Comparison of ENCODE assay signal across 10 mouse cellular contexts in genomic region chr9:108489215-108489614, GRCm38 (mm10). TPM values are rescaled to one million over a fixed set of nuclear protein-coding genes. Genes with fewer than 3 reads are reported as not detected.
DNase-seq lines count a peak whose midpoint lies in the region; ATAC-seq and TF ChIP-seq lines count a peak whose summit lies in the region.
"Had no signal": no experiment of that assay in that cellular context is flagged by ENCODE, and none has a peak within 500 bp of the region (broad histone marks: within the 10 kb centered on the region; RNA-seq: fewer than 3 reads in every experiment).

No protein-coding gene starts in this region.

- no peak for TF ChIP-seq CTCF in thymus, adult 2 months (IDR thresholded peaks at IDR 0.05; ENCODE audit: borderline replicate concordance, control insufficient read depth, extremely low read depth, insufficient read depth, low read length, poor library complexity)
- TF ChIP-seq CTCF in stomach, postnatal 0 days (IDR thresholded peaks at IDR 0.05; ENCODE audit: low read depth): no peak

- H3K9me3 ChIP-seq in hindbrain, embryonic 10.5 days: no peaks in the 10 kb centered on the region
- no peaks in the 10 kb centered on the region for H3K9me3 ChIP-seq in hindbrain, embryonic 11.5 days (ENCODE audit: control insufficient read depth, low read length)
- no peaks in the 10 kb centered on the region for H3K9me3 ChIP-seq in hindbrain, embryonic 16.5 days (ENCODE audit: control insufficient read depth, low read length)
- no peaks in the 10 kb centered on the region for H3K9me3 ChIP-seq in stomach, postnatal 0 days (ENCODE audit: control insufficient read depth, low read length)

- peaks cover 31% of the 10 kb centered on the region for H3K4me1 ChIP-seq in hindbrain, embryonic 10.5 days (replicated peaks)
- peaks cover 10% of the 10 kb centered on the region; the same call in 1 of the 2 replicates for H3K4me1 ChIP-seq in hindbrain, embryonic 11.5 days (replicated peaks; ENCODE audit: control insufficient read depth, insufficient read depth, low read length)
- peaks cover 28% of the 10 kb centered on the region for H3K4me1 ChIP-seq in thymus, adult 2 months (replicated peaks; ENCODE audit: control insufficient read depth, insufficient read depth, low read length)
- peaks cover 19% of the 10 kb centered on the region for H3K4me1 ChIP-seq in hindbrain, embryonic 16.5 days (ENCODE audit: control insufficient read depth, insufficient read depth, low read depth, low read length)
- H3K4me1 ChIP-seq in stomach, postnatal 0 days (replicated peaks; ENCODE audit: control insufficient read depth, insufficient read depth): peaks cover 4% of the 10 kb centered on the region; the same call in 1 of the 2 replicates

- 97% methylated on average over 20 of the region's 20 CpGs for WGBS in hindbrain, embryonic 10.5 days
- WGBS in hindbrain, embryonic 11.5 days: 96% methylated on average over 20 of the region's 20 CpGs
- 92% methylated on average over 20 of the region's 20 CpGs for WGBS in thymus, adult 2 months
- WGBS in hindbrain, embryonic 16.5 days: 97% methylated on average over 20 of the region's 20 CpGs
- 96% methylated on average over 20 of the region's 20 CpGs for WGBS in stomach, postnatal 0 days

- H3K9ac ChIP-seq in hindbrain, embryonic 11.5 days (ENCODE audit: low read depth, low read length): no peak overlapping the region
- no peak overlapping the region for H3K9ac ChIP-seq in hindbrain, embryonic 16.5 days (ENCODE audit: low read depth, low read length)
- H3K9ac ChIP-seq in stomach, postnatal 0 days (ENCODE audit: low read length): no peak overlapping the region

- H3K27ac ChIP-seq in hindbrain, embryonic 10.5 days: peak overlapping the region; percentile 93; the same call in 1 of the 2 replicates
- H3K27ac ChIP-seq in hindbrain, embryonic 11.5 days (ENCODE audit: low read depth, low read length): no peak overlapping the region
- peak overlapping the region; percentile 77 for H3K27ac ChIP-seq in thymus, adult 2 months (ENCODE audit: control insufficient read depth, insufficient read depth, low read length)
- H3K27ac ChIP-seq in hindbrain, embryonic 16.5 days (ENCODE audit: low read depth, low read length): 0 out of 2 replicates have a peak overlapping the region, but pooled peaks have one; percentile 19
- peak overlapping the region; percentile 99; the same call in 1 of the 2 replicates for H3K27ac ChIP-seq in stomach, postnatal 0 days (replicated peaks)

- peaks cover 83% of the 10 kb centered on the region for H3K36me3 ChIP-seq in hindbrain, embryonic 10.5 days
- peaks cover 9% of the 10 kb centered on the region for H3K36me3 ChIP-seq in hindbrain, embryonic 11.5 days (ENCODE audit: control insufficient read depth, insufficient read depth, low read length)
- peaks cover 17% of the 10 kb centered on the region for H3K36me3 ChIP-seq in thymus, adult 2 months (ENCODE audit: control insufficient read depth, insufficient read depth, low read length)
- peaks cover 16% of the 10 kb centered on the region for H3K36me3 ChIP-seq in hindbrain, embryonic 16.5 days (ENCODE audit: control insufficient read depth, insufficient read depth, low read length)
- peaks cover 36% of the 10 kb centered on the region for H3K36me3 ChIP-seq in stomach, postnatal 0 days (ENCODE audit: control insufficient read depth, insufficient read depth, low read length)

- DNase-seq in hindbrain, embryonic 10.5 days (ENCODE audit: low spot score): no peak
- DNase-seq in hindbrain, embryonic 11.5 days (ENCODE audit: low spot score): no peak
- DNase-seq in thymus, adult 2 months: peak; percentile 16
- no peak for DNase-seq in thymus, adult 18-20 months
- DNase-seq in stomach, postnatal 0 days (ENCODE audit: low spot score): no peak
- no peak for DNase-seq in ovary, adult 18-20 months (ENCODE audit: low spot score)
- DNase-seq: kidney, adult 2 months; lung, postnatal 14 days; right cerebral cortex, postnatal 4 days had no signal

- TF ChIP-seq EP300 in stomach, postnatal 0 days (optimal IDR thresholded peaks at IDR 0.05): no peak

- ATAC-seq in hindbrain, embryonic 11.5 days (ENCODE audit: low FRiP score): no peak
- no peak for ATAC-seq in hindbrain, embryonic 16.5 days
- no peak for ATAC-seq in stomach, postnatal 0 days (ENCODE audit: low FRiP score, low TSS enrichment)

- no peak for TF ChIP-seq POLR2A in thymus, adult 2 months (IDR thresholded peaks at IDR 0.05; ENCODE audit: control insufficient read depth, extremely low read depth, insufficient read depth, low read length, poor library complexity)

- no peak overlapping the region for H3K4me2 ChIP-seq in hindbrain, embryonic 11.5 days (replicated peaks; ENCODE audit: low read depth, low read length)
- H3K4me2 ChIP-seq in hindbrain, embryonic 16.5 days (ENCODE audit: low read length): no peak overlapping the region
- no peak overlapping the region for H3K4me2 ChIP-seq in stomach, postnatal 0 days (replicated peaks; ENCODE audit: low read depth)

- 0 out of 2 replicates have a peak overlapping the region, but pooled peaks have one; percentile 87 for H3K4me3 ChIP-seq in hindbrain, embryonic 10.5 days
- H3K4me3 ChIP-seq in hindbrain, embryonic 11.5 days (ENCODE audit: low read depth, low read length): no peak overlapping the region
- H3K4me3 ChIP-seq in thymus, adult 2 months (ENCODE audit: control insufficient read depth, insufficient read depth, low read length): no peak overlapping the region
- H3K4me3 ChIP-seq in hindbrain, embryonic 16.5 days (ENCODE audit: low read length): no peak overlapping the region
- H3K4me3 ChIP-seq in stomach, postnatal 0 days (ENCODE audit: low read depth, low read length): no peak overlapping the region

- H3K27me3 ChIP-seq in hindbrain, embryonic 10.5 days (ENCODE audit: insufficient read depth, poor library complexity, severe bottlenecking): no peaks in the 10 kb centered on the region
- no peaks in the 10 kb centered on the region for H3K27me3 ChIP-seq in hindbrain, embryonic 11.5 days (ENCODE audit: control insufficient read depth, insufficient read depth, low read length)
- H3K27me3 ChIP-seq in thymus, adult 2 months (ENCODE audit: control insufficient read depth, insufficient read depth, low read length): no peaks in the 10 kb centered on the region
- H3K27me3 ChIP-seq in hindbrain, embryonic 16.5 days (replicated peaks; ENCODE audit: control insufficient read depth, insufficient read depth, low read length): no peaks in the 10 kb centered on the region
- H3K27me3 ChIP-seq in stomach, postnatal 0 days (ENCODE audit: control insufficient read depth, insufficient read depth, low read length): no peaks in the 10 kb centered on the region

RNA-seq across cellular contexts. Expression of gene Usp19, which starts 1.2 kb away (rescaled TPM):
- 86.5 and 87.8 TPM in 2 replicates for polyA plus RNA-seq in hindbrain, embryonic 10.5 days (2016; fragmentation: Nextera tagmentation; extraction: Ambion mirVana)
- 58.9 and 60.4 TPM in 2 replicates for polyA plus RNA-seq in hindbrain, embryonic 11.5 days (2014; fragmentation: Nextera tagmentation; extraction: Ambion mirVana)
- 318 and 335 TPM in 2 replicates for polyA plus RNA-seq in thymus, adult 2 months (2012; rRNA removed)
- polyA plus RNA-seq in hindbrain, embryonic 16.5 days (2015; fragmentation: Nextera tagmentation; extraction: Ambion mirVana): 56.3 and 71.4 TPM in 2 replicates
- 22.2 and 22.7 TPM in 2 replicates for polyA plus RNA-seq in stomach, postnatal 0 days (2015; fragmentation: Nextera tagmentation; extraction: Ambion mirVana)

RNA-seq across cellular contexts. Expression of gene Lamb2, which starts 9.7 kb away (rescaled TPM):
- 40.8 and 41.0 TPM in 2 replicates for polyA plus RNA-seq in hindbrain, embryonic 10.5 days (2016; fragmentation: Nextera tagmentation; extraction: Ambion mirVana)
- polyA plus RNA-seq in hindbrain, embryonic 11.5 days (2014; fragmentation: Nextera tagmentation; extraction: Ambion mirVana): 11.3 and 13.4 TPM in 2 replicates
- polyA plus RNA-seq in thymus, adult 2 months (2012; rRNA removed): 16.1 and 33.7 TPM in 2 replicates
- polyA plus RNA-seq in hindbrain, embryonic 16.5 days (2015; fragmentation: Nextera tagmentation; extraction: Ambion mirVana): 17.1 and 26.5 TPM in 2 replicates
- 19.2 and 21.8 TPM in 2 replicates for polyA plus RNA-seq in stomach, postnatal 0 days (2015; fragmentation: Nextera tagmentation; extraction: Ambion mirVana)

RNA-seq across cellular contexts. Expression of gene Qars, which starts 18.3 kb away (rescaled TPM):
- polyA plus RNA-seq in hindbrain, embryonic 10.5 days (2016; fragmentation: Nextera tagmentation; extraction: Ambion mirVana): 103 and 112 TPM in 2 replicates
- 98.1 and 101 TPM in 2 replicates for polyA plus RNA-seq in hindbrain, embryonic 11.5 days (2014; fragmentation: Nextera tagmentation; extraction: Ambion mirVana)
- polyA plus RNA-seq in thymus, adult 2 months (2012; rRNA removed): 376 and 382 TPM in 2 replicates
- polyA plus RNA-seq in hindbrain, embryonic 16.5 days (2015; fragmentation: Nextera tagmentation; extraction: Ambion mirVana): 62.3 and 64.6 TPM in 2 replicates
- polyA plus RNA-seq in stomach, postnatal 0 days (2015; fragmentation: Nextera tagmentation; extraction: Ambion mirVana): 66.4 and 70.6 TPM in 2 replicates

RNA-seq across cellular contexts. Expression of gene Qrich1, which starts 27.4 kb away (rescaled TPM):
- 153 and 168 TPM in 2 replicates for polyA plus RNA-seq in hindbrain, embryonic 10.5 days (2016; fragmentation: Nextera tagmentation; extraction: Ambion mirVana)
- polyA plus RNA-seq in hindbrain, embryonic 11.5 days (2014; fragmentation: Nextera tagmentation; extraction: Ambion mirVana): 154 and 166 TPM in 2 replicates
- 200 and 225 TPM in 2 replicates for polyA plus RNA-seq in thymus, adult 2 months (2012; rRNA removed)
- 106 and 126 TPM in 2 replicates for polyA plus RNA-seq in hindbrain, embryonic 16.5 days (2015; fragmentation: Nextera tagmentation; extraction: Ambion mirVana)
- 47.7 and 50.5 TPM in 2 replicates for polyA plus RNA-seq in stomach, postnatal 0 days (2015; fragmentation: Nextera tagmentation; extraction: Ambion mirVana)

RNA-seq across cellular contexts. Expression of gene Klhdc8b, which starts 27.8 kb away (rescaled TPM):
- 29.5 and 41.3 TPM in 2 replicates for polyA plus RNA-seq in hindbrain, embryonic 10.5 days (2016; fragmentation: Nextera tagmentation; extraction: Ambion mirVana)
- polyA plus RNA-seq in hindbrain, embryonic 11.5 days (2014; fragmentation: Nextera tagmentation; extraction: Ambion mirVana): 23.8 and 28.8 TPM in 2 replicates
- polyA plus RNA-seq in thymus, adult 2 months (2012; rRNA removed): 16.9 and 21.0 TPM in 2 replicates
- polyA plus RNA-seq in hindbrain, embryonic 16.5 days (2015; fragmentation: Nextera tagmentation; extraction: Ambion mirVana): 54.8 and 68.6 TPM in 2 replicates
- polyA plus RNA-seq in stomach, postnatal 0 days (2015; fragmentation: Nextera tagmentation; extraction: Ambion mirVana): 37.2 and 46.7 TPM in 2 replicates
